In genomic region chr7:66296921-66297655, GRCm38 (mm10) we compare ENCODE assay signal across 18 mouse cellular contexts.
A peak's percentile ranks its signal among the peaks of the same experiment; 100 is the strongest.
DNase-seq lines count a peak whose midpoint lies in the region; ATAC-seq lines count a peak whose summit lies in the region.
"Had no signal": no experiment of that assay in that cellular context is flagged by ENCODE, and none has a peak within 500 bp of the region (broad histone marks: within the 10 kb centered on the region; RNA-seq: fewer than 3 reads in every experiment).

No protein-coding gene starts in this region.

- peaks cover 23% of the 10 kb centered on the region for H3K27me3 ChIP-seq in forebrain, embryonic 13.5 days
- peaks cover 39% of the 10 kb centered on the region; the same call in 1 of the 2 replicates for H3K27me3 ChIP-seq in midbrain, embryonic 12.5 days
- H3K27me3 ChIP-seq: hindbrain, embryonic 12.5 days; megakaryocyte, embryonic 14.5 days; neural tube, embryonic 12.5 days had no signal

- H3K4me3 ChIP-seq in forebrain, embryonic 13.5 days = no peak overlapping the region
- no peak overlapping the region for H3K4me3 ChIP-seq in midbrain, embryonic 12.5 days
- H3K4me3 ChIP-seq: heart, adult 2 months; hindbrain, embryonic 12.5 days; megakaryocyte, embryonic 14.5 days; neural tube, embryonic 12.5 days had no signal

- peak overlapping the region; percentile 31 for H3K4me2 ChIP-seq in forebrain, embryonic 13.5 days
- peak overlapping the region; percentile 22 for H3K4me2 ChIP-seq in midbrain, embryonic 12.5 days (replicated peaks)
- H3K4me2 ChIP-seq: hindbrain, embryonic 12.5 days; neural tube, embryonic 12.5 days had no signal

- WGBS in forebrain, embryonic 13.5 days = 16% methylated on average over 12 of the region's 12 CpGs
- 28% methylated on average over 12 of the region's 12 CpGs for WGBS in midbrain, embryonic 12.5 days

- H3K9me3 ChIP-seq in forebrain, embryonic 13.5 days (replicated peaks) = no peaks in the 10 kb centered on the region
- H3K9me3 ChIP-seq in midbrain, embryonic 12.5 days = no peaks in the 10 kb centered on the region
- H3K9me3 ChIP-seq: hindbrain, embryonic 12.5 days; megakaryocyte, embryonic 14.5 days; neural tube, embryonic 12.5 days had no signal

- H3K27ac ChIP-seq in forebrain, embryonic 13.5 days = no peak overlapping the region
- 0 out of 2 replicates have a peak overlapping the region, but pooled peaks have one; percentile 46 for H3K27ac ChIP-seq in midbrain, embryonic 12.5 days (replicated peaks)
- H3K27ac ChIP-seq: heart, adult 2 months; hindbrain, embryonic 12.5 days; neural tube, embryonic 12.5 days; stomach, postnatal 0 days had no signal

- peak overlapping the region; percentile 36; the same call in 1 of the 2 replicates for H3K9ac ChIP-seq in forebrain, embryonic 13.5 days
- H3K9ac ChIP-seq in midbrain, embryonic 12.5 days (replicated peaks) = no peak overlapping the region
- H3K9ac ChIP-seq: hindbrain, embryonic 12.5 days; neural tube, embryonic 12.5 days had no signal

- no peaks in the 10 kb centered on the region for H3K36me3 ChIP-seq in forebrain, embryonic 13.5 days (ENCODE audit: poor library complexity, severe bottlenecking)
- no peaks in the 10 kb centered on the region for H3K36me3 ChIP-seq in midbrain, embryonic 12.5 days
- H3K36me3 ChIP-seq: hindbrain, embryonic 12.5 days; neural tube, embryonic 12.5 days had no signal

- peaks cover 14% of the 10 kb centered on the region for H3K4me1 ChIP-seq in forebrain, embryonic 13.5 days
- peaks cover 19% of the 10 kb centered on the region for H3K4me1 ChIP-seq in midbrain, embryonic 12.5 days

- ATAC-seq in forebrain, embryonic 13.5 days = peak; percentile 37; the same call in 1 of the 2 replicates
- peak; percentile 57; the same call in 1 of the 2 replicates for ATAC-seq in midbrain, embryonic 12.5 days (ENCODE audit: low FRiP score, low read depth)

- peak; percentile 65 for DNase-seq in retina, postnatal 1 day
- no peak for DNase-seq in retina, embryonic 14.5 days (ENCODE audit: low spot score)
- DNase-seq in urinary bladder, postnatal 25 days (ENCODE audit: low spot score) = no peak
- no peak for DNase-seq in cerebellum, adult 18-20 months
- no peak for DNase-seq in adrenal gland, postnatal 4 days (ENCODE audit: low spot score in 2 of 2)
- DNase-seq: cerebellum, adult 11-12 months; heart, adult 2 months; kidney, adult 11 months; kidney, postnatal 14 days; lung, adult 2 months; spleen, adult 18-20 months; thymus, postnatal 4 days had no signal
